Mouse (Mus musculus) ES-Bruce4 (cell line): ENCODE measurements around the gene Fam57b.

Experiments used
- CTCF ChIP-seq: IDR thresholded peaks from one replicate; pipeline ENCODE4 v1.8.1; 2011; ENCODE audit warnings: low read depth, low read length
- POLR2A ChIP-seq: IDR thresholded peaks from one replicate; pipeline ENCODE4 v1.8.1; 2011; ENCODE audit warnings: low read length; ENCODE audit not compliant: insufficient read depth

- no peak for TF ChIP-seq CTCF
- TF ChIP-seq POLR2A: no peak
These were observed 59.4 kb downstream of the Fam57b start for GRCm38 (mm10) chr7:126856741-126857420.
